Mouse (Mus musculus): Measurements from ENCODE around the gene Rpl23a. TPM values are rescaled to one million over a fixed set of nuclear protein-coding genes. Genes with fewer than 3 reads are reported as not detected.

Gene Rpl23a
- total and polyA plus RNA-seq, 3 experiments: 1,695 to 2,502 (median 2,130) TPM

- no peak for DNase-seq (ENCODE audit: low spot score)
- Histone ChIP-seq H3K4me3 (ENCODE audit: low read depth, low read length) (no peak overlapping the region), H3K36me3 (replicated peaks) (peaks cover 31% of the 10 kb centered on the region), H3K9me3 (replicated peaks) (no peaks in the 10 kb centered on the region), H3K27me3 (ENCODE audit: insufficient read depth, low read length) (no peaks in the 10 kb centered on the region), H3K4me1 (ENCODE audit: insufficient read depth, low read depth, low read length) (peaks cover 64% of the 10 kb centered on the region)
- ATAC-seq (ENCODE audit: extremely low read depth, insufficient number of reproducible peaks, low FRiP score, poor library complexity, severe bottlenecking): no peak
- TF ChIP-seq POLR2AphosphoS5 (IDR thresholded peaks at IDR 0.05; ENCODE audit: insufficient replicate concordance, low read depth, low read length) (no peak), CTCF (IDR thresholded peaks at IDR 0.05; ENCODE audit: low read depth, low read length) (no peak), TAL1 (conservative IDR thresholded peaks at IDR 0.05; ENCODE audit: low read depth, low read length) (no peak), GATA2 (IDR thresholded peaks at IDR 0.05; ENCODE audit: borderline replicate concordance, low read depth, low read length) (no peak), GATA1 (IDR thresholded peaks at IDR 0.05; ENCODE audit: borderline replicate concordance, low read length) (no peak)
These were observed 49.0 kb downstream of the Rpl23a start for GRCm38 (mm10) chr11:78134344-78134743.

GRCm38 (mm10) chr11:78133915-78134314 lies 49.5 kb downstream of the Rpl23a start:
- DNase-seq (ENCODE audit: low spot score): no peak
- TF ChIP-seq GATA2 (IDR thresholded peaks at IDR 0.05; ENCODE audit: borderline replicate concordance, low read depth, low read length): no peak
- no peak for TF ChIP-seq TAL1 (conservative IDR thresholded peaks at IDR 0.05; ENCODE audit: low read depth, low read length)
- TF ChIP-seq GATA1 (IDR thresholded peaks at IDR 0.05; ENCODE audit: borderline replicate concordance, low read length): no peak
- TF ChIP-seq CTCF (IDR thresholded peaks at IDR 0.05; ENCODE audit: low read depth, low read length): no peak
- no peak for TF ChIP-seq POLR2AphosphoS5 (IDR thresholded peaks at IDR 0.05; ENCODE audit: insufficient replicate concordance, low read depth, low read length)
- Histone ChIP-seq H3K4me1 (ENCODE audit: insufficient read depth, low read depth, low read length) (peaks cover 65% of the 10 kb centered on the region), H3K4me3 (ENCODE audit: low read depth, low read length) (no peak overlapping the region), H3K27me3 (ENCODE audit: insufficient read depth, low read length) (no peaks in the 10 kb centered on the region), H3K36me3 (replicated peaks) (peaks cover 34% of the 10 kb centered on the region), H3K9me3 (replicated peaks) (no peaks in the 10 kb centered on the region)
- no peak for ATAC-seq (ENCODE audit: extremely low read depth, insufficient number of reproducible peaks, low FRiP score, poor library complexity, severe bottlenecking)

Other genes starting within 250 kb of the Rpl23a start
- gene Phf12, start 200.8 kb downstream of the Rpl23a start, total RNA-seq (2014; fragmentation: Nextera tagmentation): 157 and 172 TPM in 2 replicates
- 23.0 and 24.7 TPM in 2 replicates for gene Phf12, start 200.8 kb downstream of the Rpl23a start, total RNA-seq (2017)
- gene Phf12, start 200.8 kb downstream of the Rpl23a start, polyA plus RNA-seq (2012): 212 and 215 TPM in 2 replicates
- gene Dhrs13, start 151.3 kb downstream of the Rpl23a start, total RNA-seq (2014; fragmentation: Nextera tagmentation): 7.2 and 11.0 TPM in 2 replicates
- 9.2 and 10.0 TPM in 2 replicates for gene Dhrs13, start 151.3 kb downstream of the Rpl23a start, total RNA-seq (2017)
- gene Dhrs13, start 151.3 kb downstream of the Rpl23a start, polyA plus RNA-seq (2012): 6.9 and 7.9 TPM in 2 replicates
- 18.0 and 19.4 TPM in 2 replicates for gene Flot2, start 145.7 kb downstream of the Rpl23a start, total RNA-seq (2014; fragmentation: Nextera tagmentation)
- 20.6 and 21.3 TPM in 2 replicates for gene Flot2, start 145.7 kb downstream of the Rpl23a start, total RNA-seq (2017)
- 13.8 and 15.6 TPM in 2 replicates for gene Flot2, start 145.7 kb downstream of the Rpl23a start, polyA plus RNA-seq (2012)
- gene Eral1, start 103.2 kb downstream of the Rpl23a start, total RNA-seq (2014; fragmentation: Nextera tagmentation): 60.3 and 65.4 TPM in 2 replicates
- gene Eral1, start 103.2 kb downstream of the Rpl23a start, total RNA-seq (2017): 35.0 and 35.7 TPM in 2 replicates
- 5.0 and 8.7 TPM in 2 replicates for gene Eral1, start 103.2 kb downstream of the Rpl23a start, polyA plus RNA-seq (2012)
- 14.1 and 18.1 TPM in 2 replicates for gene Fam222b, start 88.9 kb downstream of the Rpl23a start, total RNA-seq (2014; fragmentation: Nextera tagmentation)
- gene Fam222b, start 88.9 kb downstream of the Rpl23a start, total RNA-seq (2017): 1.5 and 1.9 TPM in 2 replicates
- gene Fam222b, start 88.9 kb downstream of the Rpl23a start, polyA plus RNA-seq (2012): 28.9 and 30.3 TPM in 2 replicates
- gene Traf4, start 18.0 kb downstream of the Rpl23a start, total RNA-seq (2014; fragmentation: Nextera tagmentation): 26.2 and 42.8 TPM in 2 replicates
- gene Traf4, start 18.0 kb downstream of the Rpl23a start, total RNA-seq (2017): 7.0 and 9.2 TPM in 2 replicates
- gene Traf4, start 18.0 kb downstream of the Rpl23a start, polyA plus RNA-seq (2012): 53.0 and 74.4 TPM in 2 replicates
- 7.8 and 14.8 TPM in 2 replicates for gene Nek8, start 6.9 kb downstream of the Rpl23a start, total RNA-seq (2014; fragmentation: Nextera tagmentation)
- gene Nek8, start 6.9 kb downstream of the Rpl23a start, total RNA-seq (2017): 7.8 and 9.9 TPM in 2 replicates
- 7.3 and 8.5 TPM in 2 replicates for gene Nek8, start 6.9 kb downstream of the Rpl23a start, polyA plus RNA-seq (2012)
- 14.7 and 15.5 TPM in 2 replicates for gene Tlcd1, start 6.9 kb downstream of the Rpl23a start, total RNA-seq (2014; fragmentation: Nextera tagmentation)
- gene Tlcd1, start 6.9 kb downstream of the Rpl23a start, total RNA-seq (2017): 6.7 TPM in 2 replicates
- gene Tlcd1, start 6.9 kb downstream of the Rpl23a start, polyA plus RNA-seq (2012): 47.8 and 59.3 TPM in 2 replicates
- gene Rab34, start 4.8 kb upstream of the Rpl23a start, total RNA-seq (2014; fragmentation: Nextera tagmentation): 0.60 TPM in 1 of 2 replicates, not detected in the other
- gene Rab34, start 4.8 kb upstream of the Rpl23a start, total RNA-seq (2017): not detected in 2 replicates
- 0.52 and 0.95 TPM in 2 replicates for gene Rab34, start 4.8 kb upstream of the Rpl23a start, polyA plus RNA-seq (2012)
- gene Proca1, start 9.8 kb upstream of the Rpl23a start, total RNA-seq (2014; fragmentation: Nextera tagmentation): not detected in 2 replicates
- gene Proca1, start 9.8 kb upstream of the Rpl23a start, total RNA-seq (2017): 0.22 TPM in 1 of 2 replicates, not detected in the other
- gene Proca1, start 9.8 kb upstream of the Rpl23a start, polyA plus RNA-seq (2012): not detected in 2 replicates
- gene Sdf2, start 62.2 kb upstream of the Rpl23a start, total RNA-seq (2014; fragmentation: Nextera tagmentation): 19.5 and 22.7 TPM in 2 replicates
- 31.5 and 41.4 TPM in 2 replicates for gene Sdf2, start 62.2 kb upstream of the Rpl23a start, total RNA-seq (2017)
- gene Sdf2, start 62.2 kb upstream of the Rpl23a start, polyA plus RNA-seq (2012): 2.3 and 7.8 TPM in 2 replicates
- gene Supt6, start 62.4 kb upstream of the Rpl23a start, total RNA-seq (2014; fragmentation: Nextera tagmentation): 118 and 127 TPM in 2 replicates
- 34.5 and 44.9 TPM in 2 replicates for gene Supt6, start 62.4 kb upstream of the Rpl23a start, total RNA-seq (2017)
- 129 and 137 TPM in 2 replicates for gene Supt6, start 62.4 kb upstream of the Rpl23a start, polyA plus RNA-seq (2012)
- gene 2610507B11Rik, start 78.2 kb upstream of the Rpl23a start, total RNA-seq (2014; fragmentation: Nextera tagmentation): 95.8 and 113 TPM in 2 replicates
- 53.9 and 55.8 TPM in 2 replicates for gene 2610507B11Rik, start 78.2 kb upstream of the Rpl23a start, total RNA-seq (2017)
- 63.8 and 70.6 TPM in 2 replicates for gene 2610507B11Rik, start 78.2 kb upstream of the Rpl23a start, polyA plus RNA-seq (2012)
- gene BC030499, start 107.3 kb upstream of the Rpl23a start, total RNA-seq (2014; fragmentation: Nextera tagmentation): 2.5 and 3.7 TPM in 2 replicates
- gene BC030499, start 107.3 kb upstream of the Rpl23a start, total RNA-seq (2017): 0.99 and 1.2 TPM in 2 replicates
- gene BC030499, start 107.3 kb upstream of the Rpl23a start, polyA plus RNA-seq (2012): 0.04 TPM in 1 of 2 replicates, not detected in the other
- 70.7 and 71.3 TPM in 2 replicates for gene Spag5, start 117.9 kb upstream of the Rpl23a start, total RNA-seq (2014; fragmentation: Nextera tagmentation)
- 60.8 and 66.5 TPM in 2 replicates for gene Spag5, start 117.9 kb upstream of the Rpl23a start, total RNA-seq (2017)
- 55.3 and 77.5 TPM in 2 replicates for gene Spag5, start 117.9 kb upstream of the Rpl23a start, polyA plus RNA-seq (2012)
- 0.83 and 4.3 TPM in 2 replicates for gene Aldoc, start 139.4 kb upstream of the Rpl23a start, total RNA-seq (2014; fragmentation: Nextera tagmentation)
- gene Aldoc, start 139.4 kb upstream of the Rpl23a start, total RNA-seq (2017): 10.2 and 12.9 TPM in 2 replicates
- gene Aldoc, start 139.4 kb upstream of the Rpl23a start, polyA plus RNA-seq (2012): 7.2 and 10.6 TPM in 2 replicates
- 30.5 and 36.8 TPM in 2 replicates for gene Pigs, start 144.8 kb upstream of the Rpl23a start, total RNA-seq (2014; fragmentation: Nextera tagmentation)
- gene Pigs, start 144.8 kb upstream of the Rpl23a start, total RNA-seq (2017): 13.9 and 14.1 TPM in 2 replicates
- 60.4 and 74.5 TPM in 2 replicates for gene Pigs, start 144.8 kb upstream of the Rpl23a start, polyA plus RNA-seq (2012)
- gene Unc119, start 159.9 kb upstream of the Rpl23a start, total RNA-seq (2014; fragmentation: Nextera tagmentation): 4.3 and 6.7 TPM in 2 replicates
- gene Unc119, start 159.9 kb upstream of the Rpl23a start, total RNA-seq (2017): 10.3 and 11.8 TPM in 2 replicates
- gene Unc119, start 159.9 kb upstream of the Rpl23a start, polyA plus RNA-seq (2012): 8.2 and 8.8 TPM in 2 replicates
- gene Foxn1, start 203.0 kb upstream of the Rpl23a start, total RNA-seq (2014; fragmentation: Nextera tagmentation): not detected in 2 replicates
- 0.05 TPM in 1 of 2 replicates, not detected in the other for gene Foxn1, start 203.0 kb upstream of the Rpl23a start, total RNA-seq (2017)
- gene Foxn1, start 203.0 kb upstream of the Rpl23a start, polyA plus RNA-seq (2012): not detected in 2 replicates
- not detected in 2 replicates for gene Slc13a2, start 238.6 kb upstream of the Rpl23a start, total RNA-seq (2014; fragmentation: Nextera tagmentation)
- gene Slc13a2, start 238.6 kb upstream of the Rpl23a start, total RNA-seq (2017): not detected in 2 replicates
- gene Slc13a2, start 238.6 kb upstream of the Rpl23a start, polyA plus RNA-seq (2012): not detected in 2 replicates